Mouse (Mus musculus) lung, adult 2 months (tissue): ENCODE measurements at regions not wholly inside any gene's neighbourhood (a gene's known extent, or its start where the extent isn't known, plus 50 kb on each side); places are given as distances from the start of the nearest gene placed in this dataset.

Source experiments
- CTCF ChIP-seq: fragments of 200-500 bp; IDR thresholded peaks from 2 replicates; pipeline ENCODE4 v1.5.1; 2011; ENCODE audit warnings: mild to moderate bottlenecking, low read length, control low read depth; ENCODE audit not compliant: insufficient read depth
- POLR2A ChIP-seq: fragments of 200-500 bp; IDR thresholded peaks from 2 replicates; pipeline ENCODE4 v1.6.1; 2011; ENCODE audit warnings: low read depth, mild to moderate bottlenecking, control low read depth, low read length, borderline replicate concordance; ENCODE audit errors: extremely low read depth

- no peak for TF ChIP-seq POLR2A
- no peak for TF ChIP-seq CTCF
Observed at GRCm38 (mm10) chr10:44611399-44611798, 83.1 kb upstream of the Prdm1 start.
